Mouse (Mus musculus) cortical plate, adult 2 months (tissue): ENCODE measurements around the gene Ifit3.
"Not testable (repeated sequence)": the region's sequence is repeated elsewhere in the genome, so short reads cannot be mapped to it uniquely, and the experiment has no call there.

ENCODE experiments used
- CTCF ChIP-seq: fragments of 200-500 bp; IDR thresholded peaks from 2 replicates; pipeline ENCODE4 v1.5.1; 2011; ENCODE audit warnings: mild to moderate bottlenecking, control low read depth, low read length; ENCODE audit not compliant: insufficient read depth; ENCODE audit errors: extremely low read depth
- POLR2A ChIP-seq: fragments of 200-500 bp; IDR thresholded peaks from 2 replicates; pipeline ENCODE4 v1.6.1; 2011; ENCODE audit warnings: mild to moderate bottlenecking, low read length, control low read depth; ENCODE audit not compliant: insufficient read depth; ENCODE audit errors: extremely low read depth

DNA sequence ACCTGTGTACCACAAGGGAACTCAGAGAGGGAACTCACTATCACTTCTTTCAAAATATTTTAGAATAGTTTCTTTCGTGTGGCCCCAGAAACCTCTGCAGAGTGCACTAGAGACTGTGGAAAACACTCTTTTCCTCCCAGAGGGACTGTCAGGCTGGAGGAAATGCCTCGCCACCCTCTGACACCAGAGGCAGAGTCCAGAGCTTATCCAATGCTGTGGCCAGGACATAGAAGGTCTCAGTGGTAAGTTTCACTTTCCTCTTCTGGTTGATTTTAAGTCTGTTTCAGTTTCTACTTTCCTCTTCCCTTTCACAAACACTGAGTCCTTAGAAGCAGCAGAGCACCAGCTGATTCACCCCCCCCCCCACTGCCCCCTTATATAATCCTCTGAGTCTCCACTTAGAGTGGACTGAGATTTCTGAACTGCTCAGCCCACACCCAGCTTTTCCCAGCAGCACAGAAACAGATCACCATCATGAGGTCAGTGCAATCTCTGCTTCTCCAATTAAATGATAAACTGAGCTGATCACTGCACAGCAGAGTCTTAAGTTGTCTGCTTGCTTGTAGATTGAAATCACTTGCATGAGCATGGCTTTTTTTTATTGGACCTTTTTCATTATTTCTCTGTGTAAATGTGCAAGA lies at the start of gene Ifit3:
- not testable (repeated sequence) for TF ChIP-seq CTCF, POLR2A
